Mouse (Mus musculus) liver, adult 10 weeks (tissue): ENCODE measurements around the gene Cyp51. TPM values are rescaled to one million over a fixed set of nuclear protein-coding genes. Genes with fewer than 3 reads are reported as not detected.

Source experiments
- polyA plus RNA-seq: library from polyadenylated mRNA; stranded (reverse); fragments of 350-450 nt; fragmentation: Illumina TruSeq; extraction: RNeasy Lipid Tissue Mini Kit (QIAGEN cat#74804); gene quantifications from one replicate; pipeline ENCODE4 v1.2.3, GENCODE M21; 2014; ENCODE audit warnings: low read depth, low replicate concordance

The Cyp51 gene
- 259 TPM for polyA plus RNA-seq

GRCm38 (mm10) chr5:4104341-4105040 lies at the start of gene Cyp51:
Cyp51 (minus strand) TSS chr5:4104746.

Other genes starting within 250 kb of the Cyp51 start
- 6.1 TPM for gene Mterf1a, start 210.8 kb downstream of the Cyp51 start, polyA plus RNA-seq
- 21.5 TPM for gene Akap9, start 176.7 kb downstream of the Cyp51 start, polyA plus RNA-seq
- 3.2 TPM for gene Mterf1b, start 87.6 kb upstream of the Cyp51 start, polyA plus RNA-seq